Mouse (Mus musculus) bone marrow, adult 2 months (tissue): ENCODE data around the gene Usp18.

ENCODE experiments used
- CTCF ChIP-seq: fragments of 200-500 bp; IDR thresholded peaks from 2 replicates; pipeline ENCODE4 v1.5.1; 2011; ENCODE audit warnings: low read length, control low read depth; ENCODE audit not compliant: control insufficient read depth, insufficient read depth
- POLR2A ChIP-seq: fragments of 200-500 bp; IDR thresholded peaks from 2 replicates; pipeline ENCODE4 v1.6.1; 2011; ENCODE audit warnings: low read depth, mild to moderate bottlenecking, control low read depth, low read length, borderline replicate concordance; ENCODE audit not compliant: control insufficient read depth

DNA sequence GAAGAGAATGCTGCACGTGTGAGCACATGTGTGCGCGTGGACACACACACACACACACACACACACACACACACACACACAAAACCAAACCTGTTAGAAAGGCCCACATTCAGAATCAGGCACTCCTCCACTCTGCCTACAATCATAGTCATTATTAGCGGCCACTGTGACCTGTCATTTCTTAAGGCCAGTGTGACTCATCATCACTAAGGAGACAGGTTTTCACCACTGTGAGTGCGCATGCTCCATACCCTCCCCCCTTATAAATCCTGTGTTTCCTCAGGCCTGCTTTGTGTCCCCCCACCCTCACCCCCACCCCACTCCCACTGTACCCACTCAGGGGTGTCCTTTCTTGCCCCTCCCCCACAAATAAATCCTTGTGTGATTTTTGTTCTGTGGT lies 38.4 kb downstream of the Usp18 start:
- TF ChIP-seq POLR2A = no peak
- TF ChIP-seq CTCF = no peak
